Mouse (Mus musculus) inflammation-experienced regulatory T-cells (primary cell): Measurements from ENCODE around the gene Olfr55. TPM values are rescaled to one million over a fixed set of nuclear protein-coding genes. Genes with fewer than 3 reads are reported as not detected.

Experiments
- polyA plus RNA-seq, 2 experiments: library from polyadenylated mRNA; unstranded; fragments of 100-300 nt; shearing (Covaris generic); gene quantifications; one replicate each; pipeline ENCODE4 v1.2.1; 2017

The Olfr55 gene
- not detected for polyA plus RNA-seq

GRCm38 (mm10) chr17:33168147-33168546, at the start of gene Olfr55:
Gene Olfr55 (plus strand): TSS chr17:33168447.

GRCm38 (mm10) chr17:33139261-33139820, 28.9 kb upstream of the Olfr55 start, which contains the start of gene Morc2b:
Gene Morc2b (minus strand): TSS chr17:33139683.

GRCm38 (mm10) chr17:33191002-33191401, 22.8 kb downstream of the Olfr55 start, which contains the start of gene Olfr239:
Gene Olfr239 (plus strand): TSS chr17:33191302.

GRCm38 (mm10) chr17:33221590-33221989, 53.3 kb downstream of the Olfr55 start, which contains the start of gene Olfr1564:
Gene Olfr1564 (minus strand): TSS chr17:33221690.

Other genes starting within 250 kb of the Olfr55 start
- gene Cyp4f13, start 221.0 kb upstream of the Olfr55 start, polyA plus RNA-seq = 10 to 100 TPM; 37.9 to 48.2 TPM
- gene Zfp472, start 202.6 kb upstream of the Olfr55 start, polyA plus RNA-seq = 10 to 100 TPM; 17.0 to 21.9 TPM
- 10 to 100 TPM; 16.3 to 19.6 TPM for gene Zfp952, start 175.3 kb upstream of the Olfr55 start, polyA plus RNA-seq
- 10 to 100 TPM in 1 of 2 experiments, 1 to 10 TPM in 1; 8.5 to 12.3 TPM for gene Zfp763, start 135.0 kb upstream of the Olfr55 start, polyA plus RNA-seq
- gene 4921501E09Rik, start 100.4 kb upstream of the Olfr55 start, polyA plus RNA-seq = not detected
- 1 to 10 TPM; 5.1 to 5.2 TPM for gene Zfp563, start 79.1 kb upstream of the Olfr55 start, polyA plus RNA-seq
- 1 to 10 TPM in 1 of 2 experiments, under 1 TPM in 1; 0.12 to 1.7 TPM for gene Morc2b, start 28.8 kb upstream of the Olfr55 start, polyA plus RNA-seq
- not detected for gene Olfr239, start 22.9 kb downstream of the Olfr55 start, polyA plus RNA-seq
- not detected for gene Olfr1564, start 53.2 kb downstream of the Olfr55 start, polyA plus RNA-seq
- gene Zfp955a, start 86.7 kb downstream of the Olfr55 start, polyA plus RNA-seq = 10 to 100 TPM; 15.9 to 17.1 TPM
- gene Olfr63, start 96.2 kb downstream of the Olfr55 start, polyA plus RNA-seq = under 1 TPM; 0.05 to 0.20 TPM
- gene Zfp955b, start 121.1 kb downstream of the Olfr55 start, polyA plus RNA-seq = 10 to 100 TPM in 1 of 2 experiments, 1 to 10 TPM in 1; 8.3 to 14.6 TPM
- 10 to 100 TPM in 1 of 2 experiments, 1 to 10 TPM in 1; 10.0 to 15.9 TPM for gene Zfp81, start 190.4 kb downstream of the Olfr55 start, polyA plus RNA-seq
- gene Zfp101, start 226.2 kb downstream of the Olfr55 start, polyA plus RNA-seq = 1 to 10 TPM; 7.5 to 8.3 TPM